Mouse (Mus musculus) embryo, embryonic 11.5 days (tissue): Measurements from ENCODE around the gene Tial1.
A peak's percentile ranks its signal among the peaks of the same experiment; 100 is the strongest.

ENCODE experiments used
- DNase-seq: peaks from one replicate; pipeline ENCODE4 v3.0.0-alpha.2; 2012; ENCODE audit warnings: low read depth, low spot score

The Tial1 gene

GRCm38 (mm10) chr7:128461285-128462215 is at the start of gene Tial1:
Gene Tial1 (minus strand): TSS chr7:128461717.
- DNase-seq: peak; percentile 96

- DNase-seq: no peak
These were observed 42.6 kb upstream of the Tial1 start for GRCm38 (mm10) chr7:128504091-128504490.

- no peak for DNase-seq
These were observed 38.3 kb upstream of the Tial1 start for GRCm38 (mm10) chr7:128499801-128500200.

GRCm38 (mm10) chr7:128494546-128494945 is 33.0 kb upstream of the Tial1 start:
- DNase-seq: no peak

GRCm38 (mm10) chr7:128488986-128489385 is 27.5 kb upstream of the Tial1 start:
- DNase-seq: no peak

GRCm38 (mm10) chr7:128474322-128474721 is 12.8 kb upstream of the Tial1 start:
- peak; percentile 11 for DNase-seq

GRCm38 (mm10) chr7:128462406-128462805 is 889 bp upstream of the Tial1 start:
- no peak for DNase-seq

GRCm38 (mm10) chr7:128460865-128461228 is 670 bp downstream of the Tial1 start:
- DNase-seq: peak; percentile 22

- DNase-seq: peak; percentile 11
These were observed 1.2 kb downstream of the Tial1 start for GRCm38 (mm10) chr7:128460131-128460864.

GRCm38 (mm10) chr7:128459791-128460130 is 1.8 kb downstream of the Tial1 start:
- no peak for DNase-seq

- no peak for DNase-seq
These were observed 3.5 kb downstream of the Tial1 start for GRCm38 (mm10) chr7:128458011-128458410.

- no peak for DNase-seq
These were observed 8.8 kb downstream of the Tial1 start for GRCm38 (mm10) chr7:128452731-128453130.

GRCm38 (mm10) chr7:128440584-128440983 is 20.9 kb downstream of the Tial1 start:
- no peak for DNase-seq

GRCm38 (mm10) chr7:128439251-128439650 is 22.3 kb downstream of the Tial1 start:
- no peak for DNase-seq

GRCm38 (mm10) chr7:128438131-128438530 is 23.4 kb downstream of the Tial1 start:
- no peak for DNase-seq

- no peak for DNase-seq
These were observed 28.3 kb downstream of the Tial1 start for GRCm38 (mm10) chr7:128433213-128433612.

- DNase-seq: no peak
These were observed 28.9 kb downstream of the Tial1 start for GRCm38 (mm10) chr7:128432574-128432973.

- DNase-seq: no peak
These were observed 39.0 kb downstream of the Tial1 start for GRCm38 (mm10) chr7:128422491-128422890.

- DNase-seq: no peak
These were observed 39.8 kb downstream of the Tial1 start for GRCm38 (mm10) chr7:128421701-128422100.

- no peak for DNase-seq
These were observed 41.8 kb downstream of the Tial1 start for GRCm38 (mm10) chr7:128419690-128420089.

GRCm38 (mm10) chr7:128417930-128418779 is 43.4 kb downstream of the Tial1 start, which contains the start of gene Rgs10:
Gene Rgs10 (minus strand): TSS chr7:128418758.
- peak; percentile 29 for DNase-seq
